Mouse (Mus musculus): ENCODE results near the gene Dnaaf2.

DNA sequence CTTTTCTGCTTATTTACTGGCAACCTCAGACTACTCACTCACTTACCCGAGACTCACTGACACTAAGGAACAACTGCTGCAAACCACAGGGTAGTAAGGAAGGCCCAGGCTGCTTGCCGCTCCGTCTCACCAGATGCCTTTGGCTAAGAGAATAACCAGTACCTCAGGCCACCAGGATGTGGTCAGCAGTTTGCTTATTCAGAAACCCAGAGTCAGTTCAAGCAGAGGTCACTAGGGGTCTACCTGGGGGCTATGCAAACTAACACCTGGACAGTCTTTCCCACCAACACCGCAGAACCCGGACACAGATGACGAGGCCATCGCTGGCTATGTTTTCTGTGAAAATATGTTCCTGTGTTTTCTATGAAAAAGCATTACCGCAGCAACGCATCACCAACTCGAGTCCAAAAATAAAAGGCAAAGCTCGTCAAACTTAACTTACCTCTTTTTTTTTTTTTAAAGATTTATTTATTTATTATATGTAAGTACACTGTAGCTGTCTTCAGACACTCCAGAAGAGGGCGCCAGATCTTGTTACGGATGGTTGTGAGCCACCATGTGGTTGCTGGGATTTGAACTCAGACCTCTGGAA lies 15.1 kb upstream of the Dnaaf2 start:
- no peak for TF ChIP-seq CTCF (IDR thresholded peaks at IDR 0.05; ENCODE audit: insufficient read depth, low read depth, low read length)
- TF ChIP-seq POLR2A (IDR thresholded peaks at IDR 0.05; ENCODE audit: insufficient read depth, low read depth, low read length) = no peak

Data from olfactory bulb, adult 2 months (tissue).